Mouse (Mus musculus) heart, embryonic 15.5 days (tissue): ENCODE measurements around the gene Ttc28. TPM values are rescaled to one million over a fixed set of nuclear protein-coding genes. Genes with fewer than 3 reads are reported as not detected.
"Not testable (repeated sequence)": the region's sequence is repeated elsewhere in the genome, so short reads cannot be mapped to it uniquely, and the experiment has no call there.

Experiments
- ATAC-seq: fragments of 200-750 bp; cut with Nextera tagmentation; replicated peaks from 2 replicates; pipeline ENCODE4 v1.8.0; 2017; ENCODE audit warnings: low read depth, moderate TSS enrichment; ENCODE audit not compliant: insufficient number of reproducible peaks, insufficient read depth, low FRiP score
- H3K27ac ChIP-seq: fragments of 300-500 bp; sonication (generic); 2 replicates; pipeline ENCODE4 v1.5.1; 2015; ENCODE audit warnings: mild to moderate bottlenecking, inconsistent platforms
- H3K27me3 ChIP-seq: fragments of 300-500 bp; sonication (generic); 2 replicates; pipeline ENCODE4 v1.6.1; 2015; ENCODE audit warnings: inconsistent platforms
- H3K36me3 ChIP-seq: fragments of 300-500 bp; sonication (generic); 2 replicates; pipeline ENCODE4 v1.6.1; 2015; ENCODE audit warnings: mild to moderate bottlenecking, inconsistent platforms
- H3K4me1 ChIP-seq: fragments of 300-500 bp; sonication (generic); replicated peaks from 2 replicates; pipeline ENCODE4 v1.6.1; 2015; ENCODE audit warnings: inconsistent platforms
- H3K4me2 ChIP-seq: fragments of 300-500 bp; sonication (generic); 2 replicates; pipeline ENCODE4 v1.6.1; 2015; ENCODE audit warnings: inconsistent platforms, mild to moderate bottlenecking, moderate library complexity
- H3K4me3 ChIP-seq: fragments of 300-500 bp; sonication (generic); 2 replicates; pipeline ENCODE4 v1.5.1; 2015; ENCODE audit warnings: mild to moderate bottlenecking, inconsistent platforms
- H3K9ac ChIP-seq: fragments of 300-500 bp; sonication (generic); 2 replicates; pipeline ENCODE4 v1.6.1; 2015; ENCODE audit warnings: mild to moderate bottlenecking, inconsistent platforms
- H3K9me3 ChIP-seq: fragments of 300-500 bp; sonication (generic); replicated peaks from 2 replicates; pipeline ENCODE4 v1.6.1; 2016; ENCODE audit warnings: inconsistent platforms
- WGBS: fragments of 180-500 bp; shearing (Covaris S2); methylation state at CpG from one replicate; pipeline ENCODE4 v1.1.7; 2015; ENCODE audit warnings: mixed read lengths; 5-methylcytosine and 5-hydroxymethylcytosine counted together
- polyA plus RNA-seq: library from polyadenylated mRNA; unstranded; fragments of >200 nt; fragmentation: Nextera tagmentation; extraction: Ambion mirVana; gene quantifications from 2 replicates; pipeline ENCODE4 v1.2.1, GENCODE M21; 2015

Ttc28 gene
- polyA plus RNA-seq, 1 experiment from 2014 or later: 5.8 TPM

DNA sequence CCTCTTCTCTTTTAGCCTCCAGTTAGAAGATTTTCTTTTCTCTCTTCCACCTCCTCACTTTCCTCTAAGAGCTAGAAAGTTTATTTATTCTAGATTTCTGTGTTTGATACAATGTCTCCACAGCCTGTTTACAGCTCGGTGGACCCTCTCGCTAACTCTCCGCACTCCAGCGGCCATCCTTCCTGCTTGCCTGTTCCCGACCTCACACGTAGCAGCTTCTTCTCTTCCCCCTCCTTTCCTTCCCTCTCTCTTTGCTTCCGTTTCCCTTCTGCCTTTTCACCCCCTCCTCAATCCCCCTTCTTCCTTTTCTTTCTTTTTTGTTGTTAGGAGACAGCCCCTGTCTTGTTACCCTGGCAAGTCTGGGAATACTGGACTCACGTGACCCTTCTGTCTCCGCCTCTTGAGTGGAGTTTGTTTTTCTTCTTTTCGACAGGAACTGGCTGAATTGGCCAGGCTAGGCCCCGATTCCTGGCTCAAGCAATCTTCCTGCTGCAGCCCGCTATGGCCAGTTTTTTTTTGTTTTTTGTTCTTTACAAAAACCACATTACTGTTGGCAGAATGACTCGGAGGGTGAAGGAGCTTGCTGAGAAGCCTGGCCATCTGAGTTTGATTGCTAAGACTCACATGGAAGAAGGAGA lies 20.5 kb upstream of the Ttc28 start:
- 0 out of 2 replicates have a peak, but pooled peaks have one; percentile 62 for ATAC-seq
- Histone ChIP-seq H3K4me1 (peaks cover 10% of the 10 kb centered on the region), H3K4me3 (peak overlapping the region; percentile 31), H3K27me3 (no peaks in the 10 kb centered on the region), H3K36me3 (peaks cover 9% of the 10 kb centered on the region; the same call in 1 of the 2 replicates), H3K4me2 (peak overlapping the region; percentile 48), H3K9ac (no peak overlapping the region), H3K9me3 (no peaks in the 10 kb centered on the region), H3K27ac (peak overlapping the region; percentile 85)
- WGBS: 42% methylated on average over 13 of the region's 13 CpGs

- WGBS: 81% methylated on average over 5 of the region's 5 CpGs
- Histone ChIP-seq H3K27ac (peak overlapping the region; percentile 85; the same call in 1 of the 2 replicates), H3K27me3 (no peaks in the 10 kb centered on the region), H3K9ac (no peak overlapping the region), H3K4me3 (no peak overlapping the region), H3K4me2 (no peak overlapping the region), H3K36me3 (peaks cover 9% of the 10 kb centered on the region; the same call in 1 of the 2 replicates), H3K9me3 (no peaks in the 10 kb centered on the region), H3K4me1 (peaks cover 10% of the 10 kb centered on the region)
- ATAC-seq: no peak
Observed at GRCm38 (mm10) chr5:110860445-110860844, 19.2 kb upstream of the Ttc28 start.

DNA sequence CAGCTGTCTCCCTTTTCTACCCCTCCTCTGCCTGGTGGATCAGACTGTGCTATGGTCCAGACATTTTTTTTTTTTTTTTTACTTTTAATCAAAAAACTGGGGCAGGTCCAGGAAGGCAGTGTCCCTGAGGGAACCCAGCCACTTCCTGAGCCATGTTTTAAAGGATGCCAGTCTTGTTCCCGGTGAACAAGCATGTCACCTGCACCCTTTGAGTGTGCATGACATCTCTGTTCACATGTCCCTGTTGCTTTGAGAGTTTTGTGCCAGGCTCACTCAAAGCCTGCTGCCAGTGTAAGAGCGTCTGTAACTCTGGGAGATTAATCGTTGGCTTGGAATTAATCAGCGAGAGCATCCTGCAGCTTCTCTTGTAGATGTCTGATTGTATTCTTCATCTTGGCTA lies 11.1 kb upstream of the Ttc28 start:
- no peak overlapping the region for H3K9ac ChIP-seq
- H3K36me3 ChIP-seq: peaks cover 12% of the 10 kb centered on the region; the same call in 1 of the 2 replicates
- no peak for ATAC-seq
- 54% methylated on average over 4 of the region's 4 CpGs for WGBS
- no peak overlapping the region for H3K4me3 ChIP-seq
- no peaks in the 10 kb centered on the region for H3K27me3 ChIP-seq
- H3K4me1 ChIP-seq: peaks cover 8% of the 10 kb centered on the region
- H3K4me2 ChIP-seq: no peak overlapping the region
- no peaks in the 10 kb centered on the region for H3K9me3 ChIP-seq
- no peak overlapping the region for H3K27ac ChIP-seq

- no peak for ATAC-seq
- Histone ChIP-seq H3K4me2 (no peak overlapping the region), H3K27me3 (no peaks in the 10 kb centered on the region), H3K27ac (peak overlapping the region; percentile 49; the same call in 1 of the 2 replicates), H3K4me3 (no peak overlapping the region), H3K4me1 (peaks cover 8% of the 10 kb centered on the region), H3K9ac (no peak overlapping the region), H3K9me3 (no peaks in the 10 kb centered on the region), H3K36me3 (0 out of 2 replicates have a peak, but pooled peaks cover 12% of the 10 kb centered on the region)
- WGBS: 57% methylated on average over 8 of the region's 8 CpGs
Observed at GRCm38 (mm10) chr5:110869242-110869669, 10.3 kb upstream of the Ttc28 start.

DNA sequence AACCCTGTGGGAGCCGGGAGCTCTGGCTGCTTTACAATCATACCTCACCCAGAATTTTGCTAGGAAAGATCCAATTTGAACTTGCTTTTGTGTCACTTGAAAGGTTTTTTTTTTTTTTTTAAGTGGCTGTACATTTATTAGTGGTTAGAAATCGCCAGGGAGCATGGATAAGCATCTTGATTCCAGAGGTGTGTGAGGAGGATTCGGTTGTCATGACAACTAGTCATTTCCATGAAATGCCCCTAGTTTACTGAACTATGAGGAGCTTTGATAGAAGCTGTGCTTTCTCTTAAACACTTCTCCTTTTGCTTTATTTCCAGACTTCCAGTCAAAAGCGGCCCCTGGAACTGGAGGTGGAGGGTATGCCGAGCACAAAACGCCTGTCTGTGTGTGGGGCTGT lies 6.4 kb upstream of the Ttc28 start:
- 91% methylated on average over 6 of the region's 6 CpGs for WGBS
- Histone ChIP-seq H3K36me3 (0 out of 2 replicates have a peak, but pooled peaks cover 12% of the 10 kb centered on the region), H3K27ac (no peak overlapping the region), H3K9ac (no peak overlapping the region), H3K27me3 (no peaks in the 10 kb centered on the region), H3K4me3 (no peak overlapping the region), H3K4me2 (no peak overlapping the region), H3K4me1 (peaks cover 18% of the 10 kb centered on the region), H3K9me3 (no peaks in the 10 kb centered on the region)
- no peak for ATAC-seq

DNA sequence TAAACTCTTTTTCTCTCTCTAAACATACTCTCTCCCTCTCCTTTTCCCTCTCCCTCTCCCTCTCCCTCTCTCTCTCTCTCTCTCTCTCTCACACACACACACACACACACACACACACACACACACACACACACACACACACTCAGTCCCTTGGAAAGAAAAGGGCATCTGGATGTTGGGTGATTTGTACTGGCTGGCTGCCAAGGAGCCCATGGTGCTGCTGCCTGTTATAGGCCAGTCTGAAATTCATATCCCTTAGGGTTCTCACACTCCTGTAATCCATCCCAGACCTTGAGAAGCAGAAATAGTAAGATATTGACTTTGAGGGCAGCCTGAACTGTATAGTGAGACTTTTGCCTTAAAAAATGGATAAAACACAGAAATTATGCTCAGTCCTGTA lies 4.9 kb upstream of the Ttc28 start:
- H3K27ac ChIP-seq: 0 out of 2 replicates have a peak overlapping the region, but pooled peaks have one; percentile 12
- H3K9me3 ChIP-seq: no peaks in the 10 kb centered on the region
- no peaks in the 10 kb centered on the region for H3K27me3 ChIP-seq
- H3K36me3 ChIP-seq: 0 out of 2 replicates have a peak, but pooled peaks cover 12% of the 10 kb centered on the region
- H3K9ac ChIP-seq: no peak overlapping the region
- no peak overlapping the region for H3K4me3 ChIP-seq
- H3K4me1 ChIP-seq: peaks cover 14% of the 10 kb centered on the region
- no peak overlapping the region for H3K4me2 ChIP-seq
- no peak for ATAC-seq

- no peak for ATAC-seq
- H3K9me3 ChIP-seq: no peaks in the 10 kb centered on the region
- H3K4me1 ChIP-seq: peaks cover 17% of the 10 kb centered on the region
- no peak overlapping the region for H3K4me2 ChIP-seq
- no peaks in the 10 kb centered on the region for H3K27me3 ChIP-seq
- no peak overlapping the region for H3K27ac ChIP-seq
- H3K9ac ChIP-seq: no peak overlapping the region
- H3K4me3 ChIP-seq: no peak overlapping the region
- 96% methylated on average over 1 of the region's 1 CpGs for WGBS
- 0 out of 2 replicates have a peak, but pooled peaks cover 12% of the 10 kb centered on the region for H3K36me3 ChIP-seq
Observed at GRCm38 (mm10) chr5:110875286-110875685, 4.3 kb upstream of the Ttc28 start.

DNA sequence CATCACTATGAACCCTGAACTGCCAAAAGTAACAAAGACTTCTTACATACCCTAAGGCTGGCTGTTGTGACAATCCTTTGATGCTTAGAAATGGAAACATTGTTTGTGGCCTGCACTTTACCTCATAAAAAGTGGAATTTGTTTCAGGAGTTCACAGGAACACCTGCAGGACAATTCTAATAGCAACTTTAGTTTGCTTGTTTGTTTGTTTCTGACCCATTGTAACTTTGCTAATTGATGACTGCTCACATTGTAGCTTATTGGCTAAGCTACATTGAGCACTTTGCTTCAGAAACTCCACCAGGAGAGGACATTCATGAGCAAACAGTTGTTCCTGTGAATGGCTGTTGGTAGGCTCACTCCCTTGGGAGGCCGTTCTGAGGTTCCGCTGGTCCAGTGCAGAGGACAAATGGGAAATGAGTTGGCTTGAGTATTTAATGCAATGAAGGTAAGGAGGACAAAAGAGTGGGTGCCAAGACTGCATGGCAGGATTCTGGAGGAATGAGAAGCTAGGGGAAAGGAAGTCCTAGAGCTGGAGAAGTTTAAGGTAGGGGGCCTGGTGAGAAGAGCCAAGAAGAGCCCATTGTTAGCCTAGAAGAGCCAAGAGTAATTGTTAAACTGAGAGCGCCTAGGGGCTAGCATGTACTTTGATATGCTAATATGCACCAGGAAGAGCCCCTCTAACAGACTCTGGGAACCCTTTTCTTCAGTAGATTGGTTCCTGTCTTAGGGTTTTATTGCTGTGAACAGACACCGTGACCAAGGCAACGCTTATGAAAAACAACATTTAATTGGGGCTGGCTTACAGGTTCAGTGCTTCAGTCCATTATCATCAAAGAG lies 1.7 kb upstream of the Ttc28 start:
- Histone ChIP-seq H3K4me3 (no peak overlapping the region), H3K36me3 (0 out of 2 replicates have a peak, but pooled peaks cover 6% of the 10 kb centered on the region), H3K4me2 (no peak overlapping the region), H3K4me1 (peaks cover 18% of the 10 kb centered on the region), H3K9me3 (no peaks in the 10 kb centered on the region), H3K27ac (no peak overlapping the region), H3K9ac (no peak overlapping the region), H3K27me3 (no peaks in the 10 kb centered on the region)
- 93% methylated on average over 5 of the region's 5 CpGs for WGBS
- no peak for ATAC-seq

- H3K4me3 ChIP-seq, H3K9ac ChIP-seq, H3K4me2 ChIP-seq, H3K27me3 ChIP-seq, ATAC-seq, H3K27ac ChIP-seq, H3K9me3 ChIP-seq, H3K36me3 ChIP-seq: not testable (repeated sequence)
- 98% methylated on average over 1 of the region's 1 CpGs for WGBS
- peaks cover 18% of the 10 kb centered on the region for H3K4me1 ChIP-seq
Observed at GRCm38 (mm10) chr5:110878526-110878925, 1.1 kb upstream of the Ttc28 start.

DNA sequence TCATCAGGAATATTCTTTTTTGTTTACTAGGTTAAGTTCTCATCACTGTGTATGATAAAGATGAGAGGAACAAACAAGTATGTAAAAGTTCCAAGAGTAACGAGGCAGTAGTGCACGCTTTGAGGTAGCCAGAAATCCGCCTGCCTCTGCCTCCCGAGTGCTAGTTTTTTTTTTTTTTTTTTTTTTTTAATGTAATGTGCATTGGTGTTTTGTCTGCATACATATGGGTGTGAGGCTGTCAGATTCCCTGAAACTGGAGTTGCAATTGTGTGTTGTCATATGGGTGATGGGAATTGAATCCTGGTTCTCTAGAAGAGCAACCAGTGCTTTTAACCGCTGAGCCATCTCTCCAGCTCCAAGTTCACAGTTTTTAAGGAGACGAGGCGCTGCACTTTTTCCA lies 561 bp upstream of the Ttc28 start:
- Histone ChIP-seq H3K9me3 (no peaks in the 10 kb centered on the region), H3K4me3 (peak overlapping the region; percentile 96), H3K4me2 (peak overlapping the region; percentile 97), H3K27me3 (no peaks in the 10 kb centered on the region), H3K36me3 (no peaks in the 10 kb centered on the region), H3K4me1 (peaks cover 18% of the 10 kb centered on the region), H3K9ac (peak overlapping the region; percentile 93), H3K27ac (peak overlapping the region; percentile 77; the same call in 1 of the 2 replicates)
- ATAC-seq: no peak
- 62% methylated on average over 7 of the region's 7 CpGs for WGBS

DNA sequence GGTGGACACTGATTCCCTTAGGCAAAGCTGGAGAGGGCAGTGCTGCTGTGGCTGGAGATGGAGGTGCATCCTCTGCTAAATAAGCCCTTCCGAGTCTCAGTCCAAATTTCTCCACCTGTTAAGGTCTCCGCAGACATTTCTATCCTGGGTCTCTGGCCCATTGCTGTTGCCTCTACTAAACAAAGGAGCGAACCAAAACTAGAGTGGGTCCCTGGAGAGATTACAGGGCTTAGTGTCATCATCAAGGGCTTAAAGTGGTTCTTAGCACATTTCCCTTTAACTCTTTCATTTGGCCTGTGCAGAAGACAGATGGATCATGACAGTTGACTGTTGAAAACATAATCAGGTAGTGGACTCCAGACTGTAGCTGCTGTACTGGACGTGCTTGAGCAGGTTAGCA lies 9.0 kb downstream of the Ttc28 start:
- 78% methylated on average over 4 of the region's 4 CpGs for WGBS
- no peak overlapping the region for H3K9ac ChIP-seq
- no peak overlapping the region for H3K27ac ChIP-seq
- no peaks in the 10 kb centered on the region for H3K4me1 ChIP-seq
- ATAC-seq: no peak
- H3K4me3 ChIP-seq: no peak overlapping the region
- H3K4me2 ChIP-seq: no peak overlapping the region
- H3K36me3 ChIP-seq: peaks cover 9% of the 10 kb centered on the region
- H3K9me3 ChIP-seq: no peaks in the 10 kb centered on the region
- H3K27me3 ChIP-seq: no peaks in the 10 kb centered on the region
